Mouse (Mus musculus): ENCODE data around the gene Zfp446.

Gene Zfp446

GRCm38 (mm10) chr7:12987409-12988189 is 10.0 kb downstream of the Zfp446 start:
- DNase-seq (ENCODE audit: low read depth): peak; percentile 58

GRCm38 (mm10) chr7:12992222-12992621 is 14.6 kb downstream of the Zfp446 start:
- DNase-seq (ENCODE audit: low read depth): peak; percentile 65

GRCm38 (mm10) chr7:12993148-12993547 is 15.5 kb downstream of the Zfp446 start:
- no peak for DNase-seq (ENCODE audit: low read depth)

- DNase-seq (ENCODE audit: low read depth): no peak
These were observed 18.2 kb downstream of the Zfp446 start for GRCm38 (mm10) chr7:12995862-12996261.

DNA sequence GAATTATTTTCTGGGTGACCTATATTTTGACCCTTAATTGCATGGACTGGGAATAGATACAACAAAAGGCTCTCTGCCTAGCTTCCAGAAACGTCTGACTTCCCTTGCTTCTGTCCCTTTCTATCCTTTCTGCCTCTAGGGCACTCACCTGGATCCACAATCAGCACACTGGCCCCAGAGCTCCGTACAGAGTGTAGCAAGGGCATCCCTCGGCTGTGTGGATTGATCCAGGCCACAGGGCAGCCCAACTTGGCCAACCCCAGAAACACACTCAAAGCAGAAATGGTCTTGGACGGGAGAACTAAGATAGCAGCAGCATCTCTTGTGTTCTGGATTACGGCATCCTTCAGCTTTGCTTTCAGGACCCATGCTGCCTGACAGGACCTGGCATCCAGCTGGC is 19.6 kb downstream of the Zfp446 start:
- DNase-seq (ENCODE audit: low read depth): no peak

GRCm38 (mm10) chr7:12998053-12998452 is 20.4 kb downstream of the Zfp446 start, which contains the start of gene Slc27a5:
Slc27a5 (minus strand) TSS chr7:12998192.
- DNase-seq (ENCODE audit: low read depth): no peak

DNA sequence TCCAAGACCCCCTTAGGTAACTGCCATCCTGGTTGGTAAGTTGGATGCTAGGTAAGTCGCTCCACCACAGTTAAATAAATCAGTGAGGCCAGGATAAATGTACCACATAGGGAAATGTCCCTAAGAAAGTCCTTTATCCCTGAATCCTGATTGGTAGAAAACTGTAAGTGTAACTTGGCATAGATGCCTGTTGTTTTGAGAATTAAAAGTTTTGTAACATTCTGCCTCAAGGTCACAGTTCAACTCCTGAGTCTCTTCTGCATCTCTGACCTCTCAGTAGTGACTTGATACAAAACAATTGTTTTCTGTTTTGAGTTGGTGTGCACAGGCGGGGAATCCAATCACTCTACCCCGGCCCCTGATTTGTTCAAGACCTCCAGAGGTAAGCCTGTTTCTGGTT is 21.2 kb downstream of the Zfp446 start, which contains the start of gene Trim28:
Gene Trim28, plus strand, starts transcription at position 264 of the 400 bp plus-strand sequence.
- no peak for DNase-seq (ENCODE audit: low read depth)

GRCm38 (mm10) chr7:13001584-13001983 is 23.9 kb downstream of the Zfp446 start:
- no peak for DNase-seq (ENCODE audit: low read depth)

GRCm38 (mm10) chr7:13003380-13003779 is 25.7 kb downstream of the Zfp446 start:
- no peak for DNase-seq (ENCODE audit: low read depth)

GRCm38 (mm10) chr7:13006011-13006410 is 28.4 kb downstream of the Zfp446 start:
- no peak for DNase-seq (ENCODE audit: low read depth)

GRCm38 (mm10) chr7:13006531-13006930 is 28.9 kb downstream of the Zfp446 start:
- no peak for DNase-seq (ENCODE audit: low read depth)

- DNase-seq (ENCODE audit: low read depth): no peak
These were observed 29.9 kb downstream of the Zfp446 start for GRCm38 (mm10) chr7:13007341-13008092.

- DNase-seq (ENCODE audit: low read depth): peak; percentile 90
These were observed 31.7 kb downstream of the Zfp446 start for GRCm38 (mm10) chr7:13009143-13010004.

GRCm38 (mm10) chr7:13010005-13010908 is 32.6 kb downstream of the Zfp446 start, which contains the start of gene Zbtb45:
Zbtb45 (minus strand) TSS chr7:13010034.
- no peak for DNase-seq (ENCODE audit: low read depth)

DNA sequence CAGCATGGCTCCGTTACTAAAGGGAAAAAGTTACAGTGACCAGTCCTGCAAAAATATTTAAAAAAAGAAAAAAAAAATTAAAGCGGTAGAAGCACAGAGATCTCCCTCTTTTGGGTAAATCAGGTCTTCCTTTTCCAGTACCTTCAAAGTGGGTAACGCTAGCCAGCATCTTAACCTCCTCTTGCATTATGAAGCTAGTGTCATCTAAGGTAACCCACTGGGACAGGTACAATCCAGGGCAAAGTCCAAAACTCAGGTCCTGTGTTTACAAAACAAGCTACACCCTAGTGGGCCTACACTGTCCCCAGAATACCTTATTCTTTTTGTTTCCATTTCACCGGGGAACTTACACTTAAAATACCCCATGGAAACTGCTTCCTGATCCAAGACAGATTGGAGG is 36.0 kb downstream of the Zfp446 start:
- DNase-seq (ENCODE audit: low read depth): no peak

GRCm38 (mm10) chr7:13014275-13014839 is 36.7 kb downstream of the Zfp446 start:
- DNase-seq (ENCODE audit: low read depth): no peak

DNA sequence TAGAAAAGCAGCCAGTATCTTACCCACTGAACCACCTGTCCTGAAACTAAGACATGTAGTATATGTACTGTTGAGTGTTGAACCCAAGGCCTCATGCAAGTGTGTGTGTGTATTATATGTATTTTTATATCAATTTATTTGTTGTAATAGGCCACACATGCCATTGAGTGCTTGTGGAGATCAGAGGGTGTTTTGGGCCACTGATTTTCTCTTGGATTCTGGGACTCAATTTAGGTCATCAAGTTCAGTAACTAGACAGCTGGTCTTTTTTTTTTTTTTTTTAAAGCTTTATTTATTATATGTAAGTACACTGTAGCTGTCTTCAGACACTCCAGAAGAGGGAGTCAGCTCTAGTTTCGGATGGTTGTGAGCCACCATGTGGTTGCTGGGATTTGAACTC is 37.6 kb downstream of the Zfp446 start:
- DNase-seq (ENCODE audit: low read depth): no peak

- no peak for DNase-seq (ENCODE audit: low read depth)
These were observed 45.3 kb downstream of the Zfp446 start for GRCm38 (mm10) chr7:13022773-13023535.

DNA sequence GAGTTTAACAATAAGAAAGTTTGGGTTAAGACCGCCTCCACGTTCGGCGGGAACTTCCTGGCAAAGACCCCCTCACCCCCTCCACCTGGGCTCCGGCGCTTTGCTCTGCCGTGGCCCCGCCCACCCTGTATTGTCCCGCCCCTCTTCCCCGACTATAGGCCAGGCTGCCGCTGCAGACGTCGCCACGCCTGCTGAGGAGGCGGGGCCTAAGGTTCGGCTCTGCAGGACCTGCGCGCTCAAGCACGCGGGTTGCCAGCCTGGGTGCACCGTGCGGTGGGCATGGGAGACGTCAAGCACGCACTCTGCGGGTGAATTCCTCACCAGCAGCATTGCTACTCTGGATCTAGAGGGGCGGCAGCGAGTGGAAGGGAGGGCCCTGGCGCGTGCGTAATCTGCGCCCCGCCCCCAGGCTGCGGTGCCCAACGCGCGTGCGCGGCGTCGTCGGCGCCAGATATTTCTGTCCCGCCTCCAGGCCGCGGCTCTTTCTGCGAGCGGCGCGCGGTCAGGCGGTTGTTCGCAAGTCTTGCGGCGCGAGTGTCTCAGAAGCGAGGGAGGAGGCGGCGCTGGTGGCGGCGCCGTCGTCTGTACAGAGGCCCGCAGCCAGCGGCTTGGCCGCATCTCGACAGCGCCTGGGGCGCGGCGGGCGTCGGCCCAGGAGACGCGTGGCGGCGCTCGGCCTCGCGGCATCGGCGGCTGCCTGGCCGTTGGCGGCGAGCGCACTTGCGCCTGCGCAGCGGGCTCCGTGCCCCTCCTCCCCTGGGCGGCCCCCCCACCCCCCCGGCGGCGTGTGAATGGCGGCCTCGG is 46.5 kb downstream of the Zfp446 start:
- DNase-seq (ENCODE audit: low read depth): peak; percentile 85

Measured in c-Kit-positive CD71-positive TER-119-negative erythroid progenitor cells, embryonic 14.5 days (primary cell).